ENCODE assay signal across 9 mouse cellular contexts in the genomic region with DNA sequence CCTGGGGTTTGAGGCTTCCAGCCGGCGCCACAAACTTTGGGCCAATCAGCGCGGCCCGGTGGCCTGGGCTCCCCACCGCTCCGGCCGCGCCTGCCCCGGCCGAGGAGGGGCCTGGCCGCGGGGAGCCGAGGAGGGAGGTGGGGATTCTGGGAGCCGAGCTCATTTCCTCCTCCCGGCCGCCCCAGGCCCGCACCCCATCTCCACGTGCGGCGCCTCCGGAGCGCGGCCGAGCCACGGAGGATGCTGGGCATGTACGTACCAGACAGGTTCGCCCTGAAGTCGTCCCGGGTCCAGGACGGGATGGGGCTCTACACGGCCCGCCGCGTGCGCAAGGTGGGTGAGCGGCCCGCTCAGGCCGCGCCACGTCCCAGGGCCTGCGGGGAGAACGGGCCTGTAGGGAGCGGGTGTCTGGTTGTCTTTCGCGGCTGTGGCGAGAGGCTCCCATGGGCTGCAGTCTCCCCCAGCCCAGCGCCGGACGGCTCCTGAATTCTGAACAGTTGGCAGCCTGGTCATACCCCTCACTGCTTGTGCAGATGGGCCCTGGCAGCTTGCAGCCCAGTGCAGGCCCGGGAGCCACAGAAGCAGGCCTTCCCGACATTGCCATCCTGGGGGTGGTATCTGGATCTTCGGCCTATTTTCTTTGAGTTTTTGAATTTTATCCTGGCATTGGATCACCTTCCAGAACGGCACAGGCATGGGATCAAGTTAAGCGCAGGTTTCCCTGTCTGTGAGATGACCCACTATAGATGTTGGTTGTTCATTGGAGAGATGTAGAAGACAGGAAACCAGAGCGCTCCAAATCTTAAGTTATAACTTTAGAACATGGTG. TPM values are rescaled to one million over a fixed set of nuclear protein-coding genes. Genes with fewer than 3 reads are reported as not detected.
A peak's percentile ranks its signal among the peaks of the same experiment; 100 is the strongest.
DNase-seq lines count a peak whose midpoint lies in the region; ATAC-seq and TF ChIP-seq lines count a peak whose summit lies in the region.
"Had no signal": no experiment of that assay in that cellular context is flagged by ENCODE, and none has a peak within 500 bp of the region (broad histone marks: within the 10 kb centered on the region; RNA-seq: fewer than 3 reads in every experiment).

TSS of gene Prdm5 (plus strand) at position 128 of the 828 bp plus-strand sequence.

- ATAC-seq in embryonic facial prominence, embryonic 15.5 days (ENCODE audit: insufficient number of reproducible peaks, low FRiP score, low TSS enrichment, low read depth) = peak; percentile 91
- peak; percentile 85 for ATAC-seq in heart, embryonic 11.5 days (replicated peaks; ENCODE audit: insufficient number of reproducible peaks, low FRiP score, low TSS enrichment)
- ATAC-seq in kidney, embryonic 14.5 days (ENCODE audit: low FRiP score, low TSS enrichment) = peak; percentile 96
- peak; percentile 89 for ATAC-seq in midbrain, postnatal 0 days (ENCODE audit: low FRiP score)

- H3K4me1 ChIP-seq in bone marrow, adult 2 months (ENCODE audit: control insufficient read depth, insufficient read depth, low read length) = no peaks in the 10 kb centered on the region; the same call in 1 of the 2 replicates
- peaks cover 25% of the 10 kb centered on the region for H3K4me1 ChIP-seq in embryonic facial prominence, embryonic 15.5 days
- peaks cover 3% of the 10 kb centered on the region; the same call in 1 of the 2 replicates for H3K4me1 ChIP-seq in heart, embryonic 11.5 days (ENCODE audit: control insufficient read depth, insufficient read depth, low read length)
- 0 out of 2 replicates have a peak, but pooled peaks cover 13% of the 10 kb centered on the region for H3K4me1 ChIP-seq in kidney, embryonic 14.5 days (ENCODE audit: control insufficient read depth, insufficient read depth, low read length)
- no peaks in the 10 kb centered on the region for H3K4me1 ChIP-seq in midbrain, postnatal 0 days (ENCODE audit: insufficient read depth, low read length)

- no peaks in the 10 kb centered on the region for H3K9me3 ChIP-seq in embryonic facial prominence, embryonic 15.5 days (replicated peaks)
- no peaks in the 10 kb centered on the region for H3K9me3 ChIP-seq in heart, embryonic 11.5 days (replicated peaks; ENCODE audit: control insufficient read depth, low read length)
- H3K9me3 ChIP-seq in kidney, embryonic 14.5 days (ENCODE audit: control insufficient read depth, low read length) = no peaks in the 10 kb centered on the region
- H3K9me3 ChIP-seq in midbrain, postnatal 0 days (ENCODE audit: low read length) = no peaks in the 10 kb centered on the region
- H3K9me3 ChIP-seq: G1E had no signal

- H3K27me3 ChIP-seq in embryonic facial prominence, embryonic 15.5 days = no peaks in the 10 kb centered on the region
- no peaks in the 10 kb centered on the region for H3K27me3 ChIP-seq in heart, embryonic 11.5 days (ENCODE audit: control insufficient read depth, insufficient read depth, low read length)
- no peaks in the 10 kb centered on the region for H3K27me3 ChIP-seq in kidney, embryonic 14.5 days (ENCODE audit: control insufficient read depth, insufficient read depth, low read length)
- no peaks in the 10 kb centered on the region for H3K27me3 ChIP-seq in midbrain, postnatal 0 days (ENCODE audit: insufficient read depth, low read length)

- H3K9ac ChIP-seq in embryonic facial prominence, embryonic 15.5 days = peak within 1 kb of the TSS; percentile 80
- peak within 1 kb of the TSS; percentile 87 for H3K9ac ChIP-seq in heart, embryonic 11.5 days (ENCODE audit: low read depth, low read length)
- H3K9ac ChIP-seq in kidney, embryonic 14.5 days (ENCODE audit: low read depth, low read length) = peak within 1 kb of the TSS; percentile 69
- H3K9ac ChIP-seq in midbrain, postnatal 0 days (replicated peaks; ENCODE audit: low read length, poor library complexity, severe bottlenecking) = peak within 1 kb of the TSS; percentile 65

- no peak within 1 kb of the TSS for H3K27ac ChIP-seq in bone marrow, adult 2 months (ENCODE audit: control insufficient read depth, insufficient read depth, low read depth, low read length, poor library complexity)
- H3K27ac ChIP-seq in embryonic facial prominence, embryonic 15.5 days (replicated peaks) = peak within 1 kb of the TSS; percentile 82
- peak within 1 kb of the TSS; percentile 50; the same call in 1 of the 2 replicates for H3K27ac ChIP-seq in heart, embryonic 11.5 days (ENCODE audit: low read depth, low read length)
- H3K27ac ChIP-seq in kidney, embryonic 14.5 days (ENCODE audit: low read depth, low read length) = peak within 1 kb of the TSS; percentile 55; the same call in 1 of the 2 replicates
- H3K27ac ChIP-seq in midbrain, postnatal 0 days (ENCODE audit: low read depth, low read length) = peak within 1 kb of the TSS; percentile 44; the same call in 1 of the 2 replicates

- H3K4me2 ChIP-seq in embryonic facial prominence, embryonic 15.5 days (replicated peaks) = peak within 1 kb of the TSS; percentile 71
- H3K4me2 ChIP-seq in heart, embryonic 11.5 days = peak within 1 kb of the TSS; percentile 86
- peak within 1 kb of the TSS; percentile 81 for H3K4me2 ChIP-seq in kidney, embryonic 14.5 days (replicated peaks; ENCODE audit: low read depth, low read length)
- peak within 1 kb of the TSS; percentile 94 for H3K4me2 ChIP-seq in midbrain, postnatal 0 days (ENCODE audit: low read depth, low read length, poor library complexity, severe bottlenecking)

- peak; percentile 71 for DNase-seq in 3T3-L1 (ENCODE audit: low read depth, low spot score)
- peak; percentile 51 for DNase-seq in liver
- DNase-seq in midbrain, postnatal 0 days (ENCODE audit: low spot score) = peak; percentile 64
- DNase-seq in thymus, adult 18-20 months = peak; percentile 3 to 6

- 6% methylated on average over 56 of the region's 56 CpGs for WGBS in bone marrow, adult 2 months
- WGBS in embryonic facial prominence, embryonic 15.5 days = 5% methylated on average over 56 of the region's 56 CpGs
- WGBS in heart, embryonic 11.5 days (ENCODE audit: insufficient replicate concordance) = 4% methylated on average over 56 of the region's 56 CpGs
- 4% methylated on average over 49 of the region's 56 CpGs for WGBS in kidney, embryonic 14.5 days
- WGBS in midbrain, postnatal 0 days = 4% methylated on average over 54 of the region's 56 CpGs

- no peak for TF ChIP-seq POLR2A in bone marrow, adult 2 months (IDR thresholded peaks at IDR 0.05; ENCODE audit: borderline replicate concordance, control insufficient read depth, low read depth, low read length)

- H3K4me3 ChIP-seq in bone marrow, adult 2 months (replicated peaks; ENCODE audit: control insufficient read depth, low read depth, low read length) = peak within 1 kb of the TSS; percentile 20
- peak within 1 kb of the TSS; percentile 65 for H3K4me3 ChIP-seq in embryonic facial prominence, embryonic 15.5 days (replicated peaks)
- H3K4me3 ChIP-seq in heart, embryonic 11.5 days (ENCODE audit: low read depth, low read length) = peak within 1 kb of the TSS; percentile 71
- peak within 1 kb of the TSS; percentile 59 for H3K4me3 ChIP-seq in kidney, embryonic 14.5 days (ENCODE audit: low read length)
- peak within 1 kb of the TSS; percentile 51 for H3K4me3 ChIP-seq in midbrain, postnatal 0 days (ENCODE audit: low read depth, low read length)

- TF ChIP-seq CTCF in bone marrow, adult 2 months (IDR thresholded peaks at IDR 0.05; ENCODE audit: control insufficient read depth, insufficient read depth, low read length) = no peak
- TF ChIP-seq CTCF in midbrain, postnatal 0 days (IDR thresholded peaks at IDR 0.05) = no peak

- no peaks in the 10 kb centered on the region for H3K36me3 ChIP-seq in embryonic facial prominence, embryonic 15.5 days
- no peaks in the 10 kb centered on the region for H3K36me3 ChIP-seq in heart, embryonic 11.5 days (ENCODE audit: control insufficient read depth, insufficient read depth, low read length)
- H3K36me3 ChIP-seq in kidney, embryonic 14.5 days (ENCODE audit: control insufficient read depth, insufficient read depth, low read length) = no peaks in the 10 kb centered on the region
- H3K36me3 ChIP-seq in midbrain, postnatal 0 days (ENCODE audit: insufficient read depth, low read length) = no peaks in the 10 kb centered on the region
- H3K36me3 ChIP-seq: G1E had no signal

RNA-seq across cellular contexts. Expression of gene Prdm5, which starts in this region (rescaled TPM):
- 1.0 and 2.3 TPM in 2 replicates for polyA plus RNA-seq in bone marrow, adult 2 months (2011; ENCODE audit: insufficient read depth, insufficient read length, low replicate concordance, missing spikeins)
- polyA plus RNA-seq in embryonic facial prominence, embryonic 15.5 days (2015; fragmentation: Nextera tagmentation; extraction: Ambion mirVana) = 21.7 and 23.3 TPM in 2 replicates
- polyA plus RNA-seq in heart, embryonic 11.5 days (2014; fragmentation: Nextera tagmentation; extraction: Ambion mirVana) = 12.1 and 14.6 TPM in 2 replicates
- polyA plus RNA-seq in kidney, embryonic 14.5 days (2014; fragmentation: Nextera tagmentation; extraction: Ambion mirVana) = 19.8 and 21.9 TPM in 2 replicates
- 6.1 and 6.2 TPM in 2 replicates for total RNA-seq in midbrain, postnatal 0 days (2014; rRNA removed)
- 2.5 and 2.6 TPM in 2 replicates for polyA plus RNA-seq in midbrain, postnatal 0 days (2015; fragmentation: Nextera tagmentation; extraction: Ambion mirVana)
- polyA plus RNA-seq: G1E had no signal

Comparison
In these comparisons a context has a peak if more than half of its experiments do, and no peak if none do; other contexts are left out.
1. DNase-seq: peak in every context shown above with its lines; median percentile 71 in 3T3-L1; 64 in midbrain, postnatal 0 days; 51 in liver; 4 in thymus, adult 18-20 months.
2. H3K4me3 ChIP-seq: peak in every context shown above with its lines; median percentile 71 in heart, embryonic 11.5 days; 65 in embryonic facial prominence, embryonic 15.5 days; 59 in kidney, embryonic 14.5 days; 51 in midbrain, postnatal 0 days; 20 in bone marrow, adult 2 months.